Mouse (Mus musculus): Measurements from ENCODE around the gene Ercc8.

Ercc8 gene

GRCm38 (mm10) chr13:108158465-108159240 is at the start of gene Ercc8, which contains the start of gene Ndufaf2:
Gene Ercc8, plus strand, starts transcription at chr13:108158731.
Gene Ndufaf2, minus strand, starts transcription at chr13:108158623.
- DNase-seq (ENCODE audit: low read depth): peak; percentile 96

GRCm38 (mm10) chr13:108110929-108111328 is 47.6 kb upstream of the Ercc8 start:
- no peak for DNase-seq (ENCODE audit: low read depth)

GRCm38 (mm10) chr13:108113536-108113935 is 45.0 kb upstream of the Ercc8 start:
- no peak for DNase-seq (ENCODE audit: low read depth)

GRCm38 (mm10) chr13:108114257-108114656 is 44.3 kb upstream of the Ercc8 start:
- no peak for DNase-seq (ENCODE audit: low read depth)

GRCm38 (mm10) chr13:108117654-108118053 is 40.9 kb upstream of the Ercc8 start:
- DNase-seq (ENCODE audit: low read depth): no peak

GRCm38 (mm10) chr13:108118188-108118587 is 40.3 kb upstream of the Ercc8 start:
- no peak for DNase-seq (ENCODE audit: low read depth)

GRCm38 (mm10) chr13:108119411-108120310 is 38.9 kb upstream of the Ercc8 start:
- no peak for DNase-seq (ENCODE audit: low read depth)

- DNase-seq (ENCODE audit: low read depth): no peak
Measured at GRCm38 (mm10) chr13:108123109-108123723, 35.3 kb upstream of the Ercc8 start.

- DNase-seq (ENCODE audit: low read depth): no peak
Measured at GRCm38 (mm10) chr13:108124096-108124495, 34.4 kb upstream of the Ercc8 start.

- no peak for DNase-seq (ENCODE audit: low read depth)
Measured at GRCm38 (mm10) chr13:108126246-108126645, 32.3 kb upstream of the Ercc8 start.

- DNase-seq (ENCODE audit: low read depth): peak; percentile 59
Measured at GRCm38 (mm10) chr13:108127130-108127529, 31.4 kb upstream of the Ercc8 start.

GRCm38 (mm10) chr13:108127883-108128282 is 30.6 kb upstream of the Ercc8 start:
- no peak for DNase-seq (ENCODE audit: low read depth)

- DNase-seq (ENCODE audit: low read depth): peak; percentile 67
Measured at GRCm38 (mm10) chr13:108129070-108129469, 29.5 kb upstream of the Ercc8 start.

GRCm38 (mm10) chr13:108130737-108131136 is 27.8 kb upstream of the Ercc8 start:
- DNase-seq (ENCODE audit: low read depth): no peak

GRCm38 (mm10) chr13:108132031-108132819 is 26.3 kb upstream of the Ercc8 start:
- DNase-seq (ENCODE audit: low read depth): peak; percentile 39

GRCm38 (mm10) chr13:108135617-108136016 is 22.9 kb upstream of the Ercc8 start:
- DNase-seq (ENCODE audit: low read depth): peak; percentile 66

- DNase-seq (ENCODE audit: low read depth): no peak
Measured at GRCm38 (mm10) chr13:108138403-108138977, 20.0 kb upstream of the Ercc8 start.

GRCm38 (mm10) chr13:108144086-108144485 is 14.4 kb upstream of the Ercc8 start:
- no peak for DNase-seq (ENCODE audit: low read depth)

GRCm38 (mm10) chr13:108151782-108152181 is 6.7 kb upstream of the Ercc8 start:
- peak; percentile 73 for DNase-seq (ENCODE audit: low read depth)

- peak; percentile 79 for DNase-seq (ENCODE audit: low read depth)
Measured at GRCm38 (mm10) chr13:108152650-108153372, 5.7 kb upstream of the Ercc8 start.

Measured in 416B (cell line).